Mouse (Mus musculus) heart, embryonic 13.5 days (tissue): ENCODE data around the gene Dio1. TPM values are rescaled to one million over a fixed set of nuclear protein-coding genes. Genes with fewer than 3 reads are reported as not detected.

Experiments
- ATAC-seq: fragments of 200-750 bp; cut with Nextera tagmentation; 2 replicates; pipeline ENCODE4 v1.8.0; 2017; ENCODE audit warnings: moderate TSS enrichment; ENCODE audit not compliant: insufficient number of reproducible peaks, low FRiP score, low TSS enrichment; ENCODE audit errors: extremely low read depth
- H3K27ac ChIP-seq: fragments of 300-500 bp; sonication (generic); replicated peaks from 2 replicates; pipeline ENCODE4 v1.5.1; 2015; ENCODE audit warnings: moderate library complexity, mild to moderate bottlenecking, inconsistent platforms
- H3K27me3 ChIP-seq: fragments of 300-500 bp; sonication (generic); replicated peaks from 2 replicates; pipeline ENCODE4 v1.6.1; 2015; ENCODE audit warnings: mild to moderate bottlenecking, inconsistent platforms
- H3K36me3 ChIP-seq: fragments of 300-500 bp; sonication (generic); 2 replicates; pipeline ENCODE4 v1.6.1; 2015; ENCODE audit warnings: mild to moderate bottlenecking, inconsistent platforms
- H3K4me1 ChIP-seq: fragments of 300-500 bp; sonication (generic); 2 replicates; pipeline ENCODE4 v1.6.1; 2015; ENCODE audit warnings: inconsistent platforms
- H3K4me2 ChIP-seq: fragments of 300-500 bp; sonication (generic); 2 replicates; pipeline ENCODE4 v1.6.1; 2015; ENCODE audit warnings: inconsistent platforms, mild to moderate bottlenecking, moderate library complexity
- H3K4me3 ChIP-seq: fragments of 300-500 bp; sonication (generic); 2 replicates; pipeline ENCODE4 v1.5.1; 2015; ENCODE audit warnings: moderate library complexity, mild to moderate bottlenecking, inconsistent platforms
- H3K9ac ChIP-seq: fragments of 300-500 bp; sonication (generic); 2 replicates; pipeline ENCODE4 v1.6.1; 2015; ENCODE audit warnings: inconsistent platforms, mild to moderate bottlenecking, moderate library complexity
- H3K9me3 ChIP-seq: fragments of 300-500 bp; sonication (generic); 2 replicates; pipeline ENCODE4 v1.6.1; 2016; ENCODE audit warnings: inconsistent platforms
- WGBS: fragments of 180-500 bp; shearing (Covaris S2); methylation state at CpG from one replicate; pipeline ENCODE4 v1.1.7; 2015; ENCODE audit warnings: mixed read lengths; 5-methylcytosine and 5-hydroxymethylcytosine counted together
- polyA plus RNA-seq: library from polyadenylated mRNA; unstranded; fragments of >200 nt; fragmentation: Nextera tagmentation; extraction: Ambion mirVana; gene quantifications from 2 replicates; pipeline ENCODE4 v1.2.1, GENCODE M21; 2015

Gene Dio1
- polyA plus RNA-seq, 1 experiment from 2014 or later = not detected

GRCm38 (mm10) chr4:107246040-107246439, 60.9 kb downstream of the Dio1 start:
- H3K4me2 ChIP-seq = 0 out of 2 replicates have a peak overlapping the region, but pooled peaks have one; percentile 11
- H3K27ac ChIP-seq = peak overlapping the region; percentile 76
- H3K9me3 ChIP-seq = no peaks in the 10 kb centered on the region
- no peak overlapping the region for H3K4me3 ChIP-seq
- H3K27me3 ChIP-seq = no peaks in the 10 kb centered on the region
- no peak overlapping the region for H3K9ac ChIP-seq
- H3K4me1 ChIP-seq = peaks cover 72% of the 10 kb centered on the region
- peaks cover 30% of the 10 kb centered on the region for H3K36me3 ChIP-seq
- no peak for ATAC-seq
- WGBS = 31% methylated on average over 1 of the region's 1 CpGs

- Histone ChIP-seq H3K9me3 (no peaks in the 10 kb centered on the region), H3K36me3 (peaks cover 37% of the 10 kb centered on the region), H3K9ac (no peak overlapping the region), H3K27ac (peak overlapping the region; percentile 76), H3K4me3 (no peak overlapping the region), H3K27me3 (no peaks in the 10 kb centered on the region), H3K4me2 (peak overlapping the region; percentile 2; the same call in 1 of the 2 replicates), H3K4me1 (peaks cover 66% of the 10 kb centered on the region)
- ATAC-seq = no peak; the same call in 1 of the 2 replicates
- WGBS = 59% methylated on average over 2 of the region's 2 CpGs
Measured at GRCm38 (mm10) chr4:107245368-107245767, 61.6 kb downstream of the Dio1 start.

- peak overlapping the region; percentile 76 for H3K27ac ChIP-seq
- no peak overlapping the region for H3K4me3 ChIP-seq
- no peak for ATAC-seq
- H3K27me3 ChIP-seq = no peaks in the 10 kb centered on the region
- H3K4me2 ChIP-seq = peak overlapping the region; percentile 12; the same call in 1 of the 2 replicates
- H3K9ac ChIP-seq = no peak overlapping the region; the same call in 1 of the 2 replicates
- peaks cover 49% of the 10 kb centered on the region for H3K4me1 ChIP-seq
- peaks cover 53% of the 10 kb centered on the region for H3K36me3 ChIP-seq
- H3K9me3 ChIP-seq = no peaks in the 10 kb centered on the region
- 54% methylated on average over 6 of the region's 6 CpGs for WGBS
Measured at GRCm38 (mm10) chr4:107243365-107244333, 63.3 kb downstream of the Dio1 start.

Other genes with a start within 250 kb of the Dio1 start
- 86.4 and 91.1 TPM in 2 replicates for gene Mrpl37, start 240.3 kb downstream of the Dio1 start, polyA plus RNA-seq
- 4.3 and 4.6 TPM in 2 replicates for gene Cyb5rl, start 240.2 kb downstream of the Dio1 start, polyA plus RNA-seq
- gene Cdcp2, start 210.3 kb downstream of the Dio1 start, polyA plus RNA-seq = not detected in 2 replicates
- gene Tmem59, start 128.8 kb downstream of the Dio1 start, polyA plus RNA-seq = 327 TPM in 2 replicates
- 14.5 and 15.2 TPM in 2 replicates for gene Tceanc2, start 128.1 kb downstream of the Dio1 start, polyA plus RNA-seq
- gene Ldlrad1, start 98.0 kb downstream of the Dio1 start, polyA plus RNA-seq = not detected in 2 replicates
- gene Lrrc42, start 53.6 kb downstream of the Dio1 start, polyA plus RNA-seq = 53.5 and 56.9 TPM in 2 replicates
- 33.4 and 36.2 TPM in 2 replicates for gene Hspb11, start 53.6 kb downstream of the Dio1 start, polyA plus RNA-seq
- 42.7 and 44.3 TPM in 2 replicates for gene Yipf1, start 7.2 kb upstream of the Dio1 start, polyA plus RNA-seq
- gene Ndc1, start 60.6 kb upstream of the Dio1 start, polyA plus RNA-seq = 24.8 and 25.5 TPM in 2 replicates
- 0.12 and 0.64 TPM in 2 replicates for gene Glis1, start 127.4 kb upstream of the Dio1 start, polyA plus RNA-seq